Mouse (Mus musculus): Measurements from ENCODE around the gene C530008M17Rik.
"Not testable (repeated sequence)": the region's sequence is repeated elsewhere in the genome, so short reads cannot be mapped to it uniquely, and the experiment has no call there.

The C530008M17Rik gene

DNA sequence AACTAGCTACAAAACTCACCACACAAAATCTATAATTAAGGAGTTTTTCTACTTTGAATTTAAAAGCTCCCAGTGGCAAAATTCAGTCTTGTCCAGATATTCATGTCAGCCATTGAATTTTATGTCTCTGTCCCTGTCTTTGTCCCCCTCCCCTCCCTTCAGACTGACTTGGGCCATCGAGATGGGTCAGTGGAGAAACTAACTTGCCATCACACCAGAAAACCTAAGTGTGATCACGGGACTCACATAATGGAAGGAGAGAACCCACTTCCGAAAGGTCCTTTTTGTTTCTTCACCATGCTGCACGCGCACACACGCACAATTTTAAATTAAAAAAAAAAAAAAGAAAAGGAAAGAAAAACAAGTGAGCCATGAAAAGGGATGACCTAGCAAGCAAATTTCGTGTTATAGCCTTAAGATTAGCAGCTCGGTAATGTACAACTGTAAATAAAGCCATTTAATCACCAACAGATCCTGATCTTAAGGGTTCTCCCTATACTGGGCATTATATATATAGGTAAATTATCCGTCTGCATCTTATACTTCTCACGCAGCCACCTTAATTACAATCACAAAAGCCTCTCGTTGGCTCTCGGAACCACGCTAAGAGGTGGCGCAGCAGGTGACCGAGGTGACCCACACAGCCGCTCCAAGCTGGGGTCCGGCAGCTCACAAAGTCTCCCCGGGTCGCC, 248.5 kb downstream of the C530008M17Rik start:
- DNase-seq (ENCODE audit: low read depth) = no peak

GRCm38 (mm10) chr5:76905405-76906154, 249.3 kb downstream of the C530008M17Rik start, which contains the start of gene Aasdh:
Aasdh (minus strand) TSS chr5:76905514.
- peak; percentile 95 for DNase-seq (ENCODE audit: low read depth)

- no peak for DNase-seq (ENCODE audit: low read depth)
These were observed 249.8 kb downstream of the C530008M17Rik start for GRCm38 (mm10) chr5:76906155-76906499.

GRCm38 (mm10) chr5:76910807-76911206, 254.5 kb downstream of the C530008M17Rik start:
- DNase-seq (ENCODE audit: low read depth) = no peak

GRCm38 (mm10) chr5:76912522-76912921, 256.2 kb downstream of the C530008M17Rik start:
- not testable (repeated sequence) for DNase-seq (ENCODE audit: low read depth)

GRCm38 (mm10) chr5:76922833-76923232, 266.5 kb downstream of the C530008M17Rik start:
- no peak for DNase-seq (ENCODE audit: low read depth)
